Mouse (Mus musculus) left cerebral cortex, adult 18-20 months (tissue): ENCODE data around the gene Frg2f1. TPM values are rescaled to one million over a fixed set of nuclear protein-coding genes. Genes with fewer than 3 reads are reported as not detected.

Experiments
- DNase-seq, 2 experiments: peaks; one replicate each; pipeline ENCODE4 v3.0.0; 2021 to 2022; ENCODE audit warnings: low spot score in 2 of 2, mixed read lengths in 1 of 2
- total RNA-seq, 2 experiments: library from RNA; stranded (reverse); gene quantifications; 2 replicates each; pipeline ENCODE4 v1.2.3; 2021

Frg2f1 gene
- total RNA-seq, 2 experiments from 2014 or later = 20.5 to 20.7 TPM

DNA sequence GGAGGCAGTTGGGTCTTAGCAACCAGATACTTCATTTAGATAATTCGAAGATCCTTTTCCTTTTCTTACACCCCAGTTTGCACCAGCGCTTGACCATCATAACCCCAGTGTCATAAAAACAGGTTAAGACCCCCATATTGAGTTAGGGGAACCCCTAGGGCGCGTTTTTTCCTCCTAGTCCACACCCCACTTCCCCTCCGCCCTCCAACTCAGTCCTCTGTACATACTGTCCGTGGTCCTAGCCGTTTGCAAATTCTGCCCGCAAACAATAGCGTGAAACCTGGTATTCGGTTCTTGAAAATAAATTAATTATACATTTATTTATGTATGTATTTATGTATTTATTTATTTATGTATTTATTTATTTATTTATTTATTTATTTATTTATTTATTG, 46.4 kb downstream of the Frg2f1 start:
- no peak for DNase-seq

DNA sequence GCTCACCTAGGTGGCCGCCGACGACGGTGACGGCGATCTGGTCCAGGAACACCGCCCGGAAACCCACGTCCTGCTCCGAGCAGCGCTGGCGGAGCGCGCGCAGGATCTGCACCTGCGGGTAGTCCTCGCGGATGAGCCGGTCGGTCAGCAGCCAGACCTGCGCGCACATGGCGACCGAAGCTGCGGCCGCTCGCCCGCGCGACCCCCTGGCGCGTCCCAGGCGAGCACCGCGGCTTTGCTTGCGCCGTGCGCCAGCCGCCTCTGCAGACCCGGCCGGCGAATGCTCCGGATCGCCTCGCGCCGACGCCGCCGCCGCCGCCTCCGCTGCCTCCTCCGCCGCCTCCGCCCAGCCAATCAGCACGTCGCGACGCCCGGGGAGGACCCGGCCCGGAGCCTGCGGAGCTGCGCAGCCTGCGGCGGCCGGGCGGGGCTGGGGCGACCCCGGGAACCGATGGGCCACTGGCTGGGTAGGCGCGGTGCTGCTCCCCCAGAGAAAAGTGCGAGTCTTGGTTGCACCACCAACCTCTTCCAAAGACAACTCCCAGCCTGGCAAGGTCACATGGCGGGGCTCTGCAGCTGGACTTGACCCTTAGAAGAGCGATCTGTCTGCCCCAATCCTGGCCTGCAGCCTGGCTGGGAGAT, 46.9 kb downstream of the Frg2f1 start, which contains the start of gene Rimkla:
Rimkla (minus strand) TSS at position 338 of the 642 bp plus-strand sequence.
- DNase-seq = peak; percentile 47 to 70

DNA sequence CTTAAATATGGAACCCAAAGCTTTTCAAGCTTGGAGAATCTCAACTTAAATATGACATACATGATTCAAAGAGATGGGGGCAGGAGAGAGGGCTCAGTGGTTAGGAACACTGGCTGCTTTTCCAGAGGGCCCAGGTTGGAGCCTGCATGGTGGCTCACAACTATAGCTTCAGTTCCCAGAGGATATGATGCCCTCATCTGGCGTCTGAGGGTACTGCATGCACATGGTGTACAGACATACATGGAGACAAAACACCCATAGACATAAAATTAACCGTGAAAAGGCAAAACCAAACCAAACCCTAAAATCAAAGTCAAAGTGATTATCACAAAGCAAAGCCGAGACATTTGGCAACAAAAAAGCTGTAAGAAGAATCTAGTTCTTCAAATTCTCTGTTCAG, 48.5 kb downstream of the Frg2f1 start:
- DNase-seq = peak; percentile 16 to 37

DNA sequence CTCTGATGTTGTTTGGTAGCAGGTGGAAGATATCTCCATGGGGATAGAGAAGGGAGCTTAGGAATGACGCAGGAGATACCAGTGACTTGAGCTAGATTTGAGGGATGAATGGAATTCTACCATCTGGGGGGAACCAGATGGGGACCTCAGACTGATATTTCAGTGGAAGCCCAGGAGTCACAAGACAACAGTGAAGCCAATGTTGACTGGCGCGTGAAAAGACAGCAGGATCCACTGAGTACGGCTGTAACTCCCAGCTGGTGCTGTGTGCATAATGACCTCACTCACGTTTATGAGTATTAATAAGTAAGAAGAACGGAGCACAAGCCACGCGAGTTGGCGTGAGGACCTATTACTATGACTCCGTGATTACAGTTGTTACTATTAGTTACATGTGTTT, 49.7 kb downstream of the Frg2f1 start:
- DNase-seq = no peak

DNA sequence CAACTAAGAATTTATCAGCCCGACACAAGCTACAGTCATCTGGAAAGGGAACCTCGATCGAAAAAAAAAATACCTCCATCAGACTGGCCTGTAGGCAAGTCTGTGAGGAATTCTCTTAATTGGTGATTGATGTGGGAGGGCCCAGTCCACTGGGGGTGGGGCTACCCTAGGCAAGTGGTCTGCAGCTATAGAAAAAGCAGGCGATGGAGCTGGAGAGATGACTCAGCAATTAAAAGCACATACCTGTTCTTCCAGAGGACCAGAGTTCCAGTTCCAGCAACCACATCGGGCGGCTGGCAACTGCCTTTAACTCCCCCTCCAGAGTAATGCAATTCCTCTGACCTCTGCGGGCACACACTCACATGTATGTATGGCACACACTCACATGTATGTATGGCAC, 54.4 kb downstream of the Frg2f1 start:
- no peak for DNase-seq

DNA sequence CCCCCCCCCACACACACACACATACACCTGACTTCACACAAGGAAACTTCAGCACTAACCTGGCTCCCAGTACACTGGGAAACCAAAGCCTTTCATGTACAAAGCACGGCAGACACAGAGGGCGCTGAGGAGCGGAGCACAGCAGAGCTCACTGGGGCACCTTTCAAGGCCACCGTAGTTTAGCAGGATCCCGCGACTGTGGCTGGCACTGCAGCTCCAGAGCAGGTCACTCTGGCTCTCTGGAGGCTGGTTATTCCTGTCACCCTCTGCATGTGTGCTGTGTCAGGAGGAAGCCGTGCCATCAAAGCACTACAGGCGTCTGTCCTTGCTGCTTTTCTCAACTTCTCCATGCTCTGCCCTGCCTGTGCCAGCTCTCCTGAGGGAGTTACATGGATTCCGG, 56.3 kb downstream of the Frg2f1 start:
- DNase-seq = no peak

Other genes with a start within 250 kb of the Frg2f1 start
- gene Ybx1, start 244.9 kb downstream of the Frg2f1 start, total RNA-seq = 100 to 1,000 TPM; 178 to 187 TPM
- gene Ppih, start 219.0 kb downstream of the Frg2f1 start, total RNA-seq = 10 to 100 TPM; 16.2 to 17.4 TPM
- 10 to 100 TPM; 18.3 to 18.5 TPM for gene Ccdc30, start 124.0 kb downstream of the Frg2f1 start, total RNA-seq
- gene Ppcs, start 117.1 kb downstream of the Frg2f1 start, total RNA-seq = 1 to 10 TPM; 5.5 to 6.1 TPM
- under 1 TPM; 0.49 to 0.61 TPM for gene Zmynd12, start 116.7 kb downstream of the Frg2f1 start, total RNA-seq
- gene Rimkla, start 46.9 kb downstream of the Frg2f1 start, total RNA-seq = 1 to 10 TPM; 9.7 TPM
- gene Foxj3, start 2.5 kb downstream of the Frg2f1 start, total RNA-seq = 10 to 100 TPM; 66.9 to 81.2 TPM
- gene Guca2a, start 98.2 kb upstream of the Frg2f1 start, total RNA-seq = not detected
- not detected for gene Guca2b, start 119.4 kb upstream of the Frg2f1 start, total RNA-seq
- 10 to 100 TPM; 56.0 to 56.9 TPM for gene Hivep3, start 194.3 kb upstream of the Frg2f1 start, total RNA-seq